ENCODE assay signal across 7 mouse cellular contexts in the genomic region with DNA sequence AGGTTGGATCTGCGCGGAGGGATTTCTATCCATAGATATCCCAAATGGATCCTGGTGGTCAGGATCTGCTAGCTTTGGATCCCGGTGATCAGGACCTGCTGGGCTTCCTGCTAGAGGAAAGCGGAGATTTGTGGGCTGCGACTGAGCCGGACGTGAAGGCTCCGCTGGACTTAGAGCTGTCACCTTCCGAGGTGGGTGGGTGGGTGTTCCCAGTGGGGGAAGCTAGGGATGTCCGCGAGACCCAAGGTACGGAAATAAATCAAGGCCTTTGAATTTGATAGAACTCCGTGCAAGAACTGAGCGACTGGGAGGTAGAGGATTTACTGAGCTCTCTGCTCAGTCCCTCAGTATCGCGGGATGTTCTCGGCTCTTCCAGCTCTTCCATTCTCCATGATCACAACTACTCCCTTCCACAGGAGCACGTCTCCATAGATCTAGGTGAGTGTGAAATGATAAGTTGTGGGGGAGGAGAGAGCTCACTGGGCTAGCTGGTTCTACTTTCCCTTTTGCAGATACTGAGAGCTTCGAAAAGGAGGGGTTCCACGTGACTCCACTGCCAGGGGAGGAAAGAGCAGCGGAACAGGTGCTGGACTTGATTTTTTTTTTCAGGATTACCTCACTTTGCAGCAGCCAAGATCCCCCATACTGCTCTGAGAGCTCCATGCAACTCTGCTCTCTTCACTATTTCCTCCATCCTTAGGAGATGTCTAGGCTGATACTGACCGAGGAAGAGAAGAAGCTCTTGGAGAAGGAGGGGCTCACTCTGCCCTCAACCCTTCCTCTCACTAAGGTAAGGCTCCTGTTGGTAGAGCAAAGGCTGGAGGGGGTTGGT. TPM values are rescaled to one million over a fixed set of nuclear protein-coding genes. Genes with fewer than 3 reads are reported as not detected.
DNase-seq lines count a peak whose midpoint lies in the region; ATAC-seq and TF ChIP-seq lines count a peak whose summit lies in the region.

No protein-coding gene starts in this region.

- ATAC-seq in lung, embryonic 14.5 days (ENCODE audit: insufficient read depth): peak; percentile 3
- ATAC-seq in intestine, embryonic 14.5 days (replicated peaks; ENCODE audit: low FRiP score, low TSS enrichment, low read depth): peak; percentile 16; the same call in 1 of the 2 replicates

- intact Hi-C loops in left cerebral cortex, postnatal 10 days (cut with DNase I): no loop called here

- no peak for TF ChIP-seq CTCF in lung, embryonic 14.5 days (IDR thresholded peaks at IDR 0.05; ENCODE audit: low read depth)

- H3K27ac ChIP-seq in lung, embryonic 14.5 days (ENCODE audit: low read depth): peak overlapping the region; percentile 100
- peak overlapping the region; percentile 97 for H3K27ac ChIP-seq in embryonic facial prominence, embryonic 10.5 days (replicated peaks)
- H3K27ac ChIP-seq in intestine, embryonic 14.5 days (ENCODE audit: low read depth): peak overlapping the region; percentile 99

- H3ac ChIP-seq in myocyte (ENCODE audit: control insufficient read depth, insufficient read length): peak overlapping the region; percentile 88

- DNase-seq in lung, embryonic 14.5 days: no peak
- no peak for DNase-seq in lung, postnatal 25 days (ENCODE audit: low spot score)
- no peak for DNase-seq in embryonic facial prominence, embryonic 10.5 days (ENCODE audit: low spot score)
- DNase-seq in intestine, embryonic 14.5 days (ENCODE audit: low spot score): peak; percentile 60
- DNase-seq in left cerebral cortex, adult 9 months (ENCODE audit: low spot score in 2 of 2): no peak
- no peak for DNase-seq in left cerebral cortex, postnatal 10 days (ENCODE audit: extremely low spot score in 1 of 2, low spot score in 2 of 2)

- no peaks in the 10 kb centered on the region for H3K27me3 ChIP-seq in lung, embryonic 14.5 days (ENCODE audit: insufficient read depth, low read length)
- no peaks in the 10 kb centered on the region for H3K27me3 ChIP-seq in embryonic facial prominence, embryonic 10.5 days (replicated peaks; ENCODE audit: low read depth, poor library complexity, severe bottlenecking)
- H3K27me3 ChIP-seq in intestine, embryonic 14.5 days (replicated peaks; ENCODE audit: control insufficient read depth, insufficient read depth, low read length): no peaks in the 10 kb centered on the region
- H3K27me3 ChIP-seq in myocyte (ENCODE audit: control insufficient read depth, insufficient read depth, insufficient read length): no peaks in the 10 kb centered on the region

- no peak for TF ChIP-seq POLR2A in myocyte (IDR thresholded peaks at IDR 0.05; ENCODE audit: insufficient read length, low read depth)

- peak overlapping the region; percentile 96 for H3K9ac ChIP-seq in lung, embryonic 14.5 days
- H3K9ac ChIP-seq in intestine, embryonic 14.5 days (ENCODE audit: low read length): peak overlapping the region; percentile 92

- H3K9me3 ChIP-seq in lung, embryonic 14.5 days (ENCODE audit: low read depth, low read length): no peaks in the 10 kb centered on the region
- no peaks in the 10 kb centered on the region for H3K9me3 ChIP-seq in embryonic facial prominence, embryonic 10.5 days
- no peaks in the 10 kb centered on the region for H3K9me3 ChIP-seq in intestine, embryonic 14.5 days (ENCODE audit: control insufficient read depth, low read length)

- H3K4me3 ChIP-seq in lung, embryonic 14.5 days (ENCODE audit: low read depth, low read length): peak overlapping the region; percentile 85
- H3K4me3 ChIP-seq in embryonic facial prominence, embryonic 10.5 days: peak overlapping the region; percentile 94
- H3K4me3 ChIP-seq in intestine, embryonic 14.5 days (ENCODE audit: low read depth, low read length): peak overlapping the region; percentile 84
- peak overlapping the region; percentile 82 for H3K4me3 ChIP-seq in myocyte

- H3K36me3 ChIP-seq in lung, embryonic 14.5 days (ENCODE audit: insufficient read depth): peaks cover 35% of the 10 kb centered on the region
- H3K36me3 ChIP-seq in embryonic facial prominence, embryonic 10.5 days (replicated peaks): peaks cover 35% of the 10 kb centered on the region
- H3K36me3 ChIP-seq in intestine, embryonic 14.5 days (ENCODE audit: control insufficient read depth, insufficient read depth, low read length): peaks cover 35% of the 10 kb centered on the region
- peaks cover 22% of the 10 kb centered on the region for H3K36me3 ChIP-seq in myocyte (ENCODE audit: control insufficient read depth, insufficient read depth)

- peak overlapping the region; percentile 92 for H3K4me2 ChIP-seq in lung, embryonic 14.5 days
- H3K4me2 ChIP-seq in intestine, embryonic 14.5 days (ENCODE audit: low read length): peak overlapping the region; percentile 75
- H3K4me2 ChIP-seq in myocyte (ENCODE audit: low read depth): peak overlapping the region; percentile 80

- peaks cover 39% of the 10 kb centered on the region for H3K79me2 ChIP-seq in myocyte (ENCODE audit: control insufficient read depth, insufficient read depth)

- WGBS in lung, embryonic 14.5 days: 4% methylated on average over 22 of the region's 22 CpGs
- WGBS in embryonic facial prominence, embryonic 10.5 days: 8% methylated on average over 22 of the region's 22 CpGs
- 9% methylated on average over 22 of the region's 22 CpGs for WGBS in intestine, embryonic 14.5 days

- peaks cover 28% of the 10 kb centered on the region for H3K4me1 ChIP-seq in lung, embryonic 14.5 days (ENCODE audit: insufficient read depth)
- H3K4me1 ChIP-seq in embryonic facial prominence, embryonic 10.5 days: peaks cover 50% of the 10 kb centered on the region
- H3K4me1 ChIP-seq in intestine, embryonic 14.5 days (replicated peaks; ENCODE audit: control insufficient read depth, insufficient read depth, low read length): peaks cover 44% of the 10 kb centered on the region

TF ChIP-seq in myocyte, 11 proteins besides CTCF, POLR2A, EP300 and RAD21:
- peak; percentile 30 for TF ChIP-seq USF1 (IDR thresholded peaks at IDR 0.05; ENCODE audit: low read depth)
- no peak for TF ChIP-seq SRF (IDR thresholded peaks at IDR 0.05; ENCODE audit: control insufficient read depth, insufficient read length, low read depth)

RNA-seq across cellular contexts. Expression of a gene that starts 0.5 kb away (rescaled TPM):
- polyA plus RNA-seq in lung, embryonic 14.5 days (2014; fragmentation: Nextera tagmentation; extraction: Ambion mirVana): 84.9 and 93.8 TPM in 2 replicates
- polyA plus RNA-seq in embryonic facial prominence, embryonic 10.5 days (2016; fragmentation: Nextera tagmentation; extraction: Ambion mirVana): 53.1 and 53.5 TPM in 2 replicates
- polyA plus RNA-seq in intestine, embryonic 14.5 days (2014; fragmentation: Nextera tagmentation; extraction: Ambion mirVana): 66.0 and 69.8 TPM in 2 replicates
- polyA plus RNA-seq in myocyte (2012; fragmentation: generic; extraction: Trizol): 225 TPM
- 10 to 100 TPM; 48.7 to 55.3 TPM for total RNA-seq in left cerebral cortex, postnatal 10 days (2021)

RNA-seq across cellular contexts. Expression of a gene that starts 0.9 kb away (rescaled TPM):
- polyA plus RNA-seq in lung, embryonic 14.5 days (2014; fragmentation: Nextera tagmentation; extraction: Ambion mirVana): 47.2 and 52.8 TPM in 2 replicates
- polyA plus RNA-seq in embryonic facial prominence, embryonic 10.5 days (2016; fragmentation: Nextera tagmentation; extraction: Ambion mirVana): 35.7 and 36.0 TPM in 2 replicates
- polyA plus RNA-seq in intestine, embryonic 14.5 days (2014; fragmentation: Nextera tagmentation; extraction: Ambion mirVana): 64.8 and 68.6 TPM in 2 replicates
- 73.9 TPM for polyA plus RNA-seq in myocyte (2012; fragmentation: generic; extraction: Trizol)
- 10 to 100 TPM; 74.4 to 74.6 TPM for total RNA-seq in left cerebral cortex, postnatal 10 days (2021)

RNA-seq across cellular contexts. Expression of a gene that starts 15.5 kb away (rescaled TPM):
- polyA plus RNA-seq in lung, embryonic 14.5 days (2014; fragmentation: Nextera tagmentation; extraction: Ambion mirVana): 28.2 and 31.9 TPM in 2 replicates
- 17.5 and 18.8 TPM in 2 replicates for polyA plus RNA-seq in embryonic facial prominence, embryonic 10.5 days (2016; fragmentation: Nextera tagmentation; extraction: Ambion mirVana)
- 25.4 and 29.7 TPM in 2 replicates for polyA plus RNA-seq in intestine, embryonic 14.5 days (2014; fragmentation: Nextera tagmentation; extraction: Ambion mirVana)
- 28.6 TPM for polyA plus RNA-seq in myocyte (2012; fragmentation: generic; extraction: Trizol)
- total RNA-seq in left cerebral cortex, postnatal 10 days (2021): 10 to 100 TPM; 48.5 to 49.7 TPM

RNA-seq across cellular contexts. Expression of a gene that starts 15.7 kb away (rescaled TPM):
- polyA plus RNA-seq in lung, embryonic 14.5 days (2014; fragmentation: Nextera tagmentation; extraction: Ambion mirVana): 18.6 and 19.3 TPM in 2 replicates
- polyA plus RNA-seq in embryonic facial prominence, embryonic 10.5 days (2016; fragmentation: Nextera tagmentation; extraction: Ambion mirVana): 26.6 and 28.0 TPM in 2 replicates
- 13.2 and 15.5 TPM in 2 replicates for polyA plus RNA-seq in intestine, embryonic 14.5 days (2014; fragmentation: Nextera tagmentation; extraction: Ambion mirVana)
- 5.9 TPM for polyA plus RNA-seq in myocyte (2012; fragmentation: generic; extraction: Trizol)
- total RNA-seq in left cerebral cortex, postnatal 10 days (2021): 10 to 100 TPM; 64.1 to 67.1 TPM

RNA-seq across cellular contexts. Expression of a gene that starts 21.3 kb away (rescaled TPM):
- not detected in 2 replicates for polyA plus RNA-seq in lung, embryonic 14.5 days (2014; fragmentation: Nextera tagmentation; extraction: Ambion mirVana)
- polyA plus RNA-seq in embryonic facial prominence, embryonic 10.5 days (2016; fragmentation: Nextera tagmentation; extraction: Ambion mirVana): 0.34 and 0.99 TPM in 2 replicates
- polyA plus RNA-seq in intestine, embryonic 14.5 days (2014; fragmentation: Nextera tagmentation; extraction: Ambion mirVana): 0.49 and 1.3 TPM in 2 replicates
- polyA plus RNA-seq in myocyte (2012; fragmentation: generic; extraction: Trizol): not detected
- total RNA-seq in left cerebral cortex, postnatal 10 days (2021): not detected
